Mouse (Mus musculus) embryonic facial prominence, embryonic 15.5 days (tissue): Measurements from ENCODE around the gene Gm10663. TPM values are rescaled to one million over a fixed set of nuclear protein-coding genes. Genes with fewer than 3 reads are reported as not detected.
A peak's percentile ranks its signal among the peaks of the same experiment; 100 is the strongest.

Source experiments
- ATAC-seq: fragments of 200-750 bp; cut with Nextera tagmentation; 2 replicates; pipeline ENCODE4 v1.8.0; 2017; ENCODE audit warnings: low read depth, moderate TSS enrichment; ENCODE audit not compliant: insufficient number of reproducible peaks, low FRiP score, low TSS enrichment
- H3K27ac ChIP-seq: fragments of 300-500 bp; sonication (generic); replicated peaks from 2 replicates; pipeline ENCODE4 v1.5.1; 2015; ENCODE audit warnings: mild to moderate bottlenecking, inconsistent platforms
- H3K27me3 ChIP-seq: fragments of 300-500 bp; sonication (generic); 2 replicates; pipeline ENCODE4 v1.6.1; 2015; ENCODE audit warnings: inconsistent platforms
- H3K36me3 ChIP-seq: fragments of 300-500 bp; sonication (generic); 2 replicates; pipeline ENCODE4 v1.6.1; 2015; ENCODE audit warnings: mild to moderate bottlenecking, inconsistent platforms
- H3K4me1 ChIP-seq: fragments of 300-500 bp; sonication (generic); 2 replicates; pipeline ENCODE4 v1.6.1; 2015; ENCODE audit warnings: inconsistent platforms
- H3K4me2 ChIP-seq: fragments of 300-500 bp; sonication (generic); replicated peaks from 2 replicates; pipeline ENCODE4 v1.6.1; 2015; ENCODE audit warnings: mild to moderate bottlenecking, inconsistent platforms
- H3K4me3 ChIP-seq: fragments of 300-500 bp; sonication (generic); replicated peaks from 2 replicates; pipeline ENCODE4 v1.5.1; 2015; ENCODE audit warnings: mild to moderate bottlenecking, inconsistent platforms
- H3K9ac ChIP-seq: fragments of 300-500 bp; sonication (generic); 2 replicates; pipeline ENCODE4 v1.6.1; 2015; ENCODE audit warnings: inconsistent platforms
- H3K9me3 ChIP-seq: fragments of 300-500 bp; sonication (generic); replicated peaks from 2 replicates; pipeline ENCODE4 v1.6.1; 2016; ENCODE audit warnings: inconsistent platforms
- WGBS: fragments of 180-500 bp; shearing (Covaris S2); methylation state at CpG from one replicate; pipeline ENCODE4 v1.1.7; 2015; 5-methylcytosine and 5-hydroxymethylcytosine counted together
- polyA plus RNA-seq: library from polyadenylated mRNA; unstranded; fragments of >200 nt; fragmentation: Nextera tagmentation; extraction: Ambion mirVana; gene quantifications from 2 replicates; pipeline ENCODE4 v1.2.1, GENCODE M21; 2015

Gm10663 gene
- not detected in 2 replicates for polyA plus RNA-seq

GRCm38 (mm10) chr8:65074733-65075132 lies at the start of gene Gm10663:
Gm10663 (plus strand) TSS chr8:65075033.
- H3K9ac ChIP-seq: no peak within 1 kb of the TSS
- no peak within 1 kb of the TSS for H3K4me2 ChIP-seq
- H3K4me1 ChIP-seq: no peaks in the 10 kb centered on the region
- H3K9me3 ChIP-seq: no peaks in the 10 kb centered on the region
- no peaks in the 10 kb centered on the region for H3K36me3 ChIP-seq
- ATAC-seq: no peak
- 79% methylated on average over 2 of the region's 2 CpGs for WGBS
- no peak within 1 kb of the TSS for H3K27ac ChIP-seq
- no peak within 1 kb of the TSS for H3K4me3 ChIP-seq
- no peaks in the 10 kb centered on the region for H3K27me3 ChIP-seq

- Histone ChIP-seq H3K4me1 (no peaks in the 10 kb centered on the region), H3K9ac (no peak overlapping the region), H3K4me3 (no peak overlapping the region), H3K27ac (no peak overlapping the region), H3K9me3 (no peaks in the 10 kb centered on the region), H3K36me3 (no peaks in the 10 kb centered on the region), H3K4me2 (no peak overlapping the region), H3K27me3 (no peaks in the 10 kb centered on the region)
- WGBS: 67% methylated on average over 12 of the region's 12 CpGs
- ATAC-seq: no peak
Measured at GRCm38 (mm10) chr8:65028959-65029686, 45.7 kb upstream of the Gm10663 start.

- ATAC-seq: no peak
- H3K9me3 ChIP-seq: no peaks in the 10 kb centered on the region
- WGBS: 62% methylated on average over 4 of the region's 4 CpGs
Measured at GRCm38 (mm10) chr8:65029776-65030175, 45.1 kb upstream of the Gm10663 start.

GRCm38 (mm10) chr8:65030735-65031485 lies 43.9 kb upstream of the Gm10663 start:
- Histone ChIP-seq H3K4me2 (no peak overlapping the region), H3K9ac (no peak overlapping the region), H3K36me3 (no peaks in the 10 kb centered on the region), H3K27ac (no peak overlapping the region), H3K27me3 (no peaks in the 10 kb centered on the region), H3K9me3 (no peaks in the 10 kb centered on the region), H3K4me1 (peaks cover 3% of the 10 kb centered on the region; the same call in 1 of the 2 replicates), H3K4me3 (no peak overlapping the region)
- ATAC-seq: no peak
- 66% methylated on average over 4 of the region's 4 CpGs for WGBS

More at GRCm38 (mm10) chr8:65029776-65030175, 45.1 kb upstream of the Gm10663 start:
- no peaks in the 10 kb centered on the region for H3K4me1 ChIP-seq
- H3K4me2 ChIP-seq: no peak overlapping the region
- no peak overlapping the region for H3K27ac ChIP-seq
- no peak overlapping the region for H3K9ac ChIP-seq
- H3K36me3 ChIP-seq: no peaks in the 10 kb centered on the region
- H3K27me3 ChIP-seq: no peaks in the 10 kb centered on the region
- no peak overlapping the region for H3K4me3 ChIP-seq

GRCm38 (mm10) chr8:65032107-65032506 lies 42.7 kb upstream of the Gm10663 start:
- H3K4me3 ChIP-seq: no peak overlapping the region
- H3K4me2 ChIP-seq: no peak overlapping the region
- WGBS: 86% methylated on average over 1 of the region's 1 CpGs
- H3K27me3 ChIP-seq: no peaks in the 10 kb centered on the region
- H3K9me3 ChIP-seq: no peaks in the 10 kb centered on the region
- ATAC-seq: no peak
- H3K27ac ChIP-seq: no peak overlapping the region
- H3K36me3 ChIP-seq: no peaks in the 10 kb centered on the region
- no peak overlapping the region for H3K9ac ChIP-seq
- peaks cover 3% of the 10 kb centered on the region; the same call in 1 of the 2 replicates for H3K4me1 ChIP-seq

- no peaks in the 10 kb centered on the region for H3K36me3 ChIP-seq
- H3K4me3 ChIP-seq: no peak overlapping the region
- no peak overlapping the region for H3K9ac ChIP-seq
- H3K27me3 ChIP-seq: no peaks in the 10 kb centered on the region
- H3K4me1 ChIP-seq: peaks cover 3% of the 10 kb centered on the region; the same call in 1 of the 2 replicates
- H3K9me3 ChIP-seq: no peaks in the 10 kb centered on the region
- no peak overlapping the region for H3K4me2 ChIP-seq
- WGBS: 83% methylated on average over 13 of the region's 13 CpGs
- no peak overlapping the region for H3K27ac ChIP-seq
- no peak for ATAC-seq
Measured at GRCm38 (mm10) chr8:65033056-65033455, 41.8 kb upstream of the Gm10663 start.

GRCm38 (mm10) chr8:65034136-65034535 lies 40.7 kb upstream of the Gm10663 start:
- H3K27me3 ChIP-seq: no peaks in the 10 kb centered on the region
- no peaks in the 10 kb centered on the region for H3K36me3 ChIP-seq
- no peak for ATAC-seq
- H3K27ac ChIP-seq: no peak overlapping the region
- H3K9me3 ChIP-seq: no peaks in the 10 kb centered on the region
- no peak overlapping the region for H3K9ac ChIP-seq
- WGBS: 75% methylated on average over 2 of the region's 2 CpGs
- no peak overlapping the region for H3K4me3 ChIP-seq
- H3K4me1 ChIP-seq: peaks cover 3% of the 10 kb centered on the region; the same call in 1 of the 2 replicates
- no peak overlapping the region for H3K4me2 ChIP-seq

- H3K4me3 ChIP-seq: peak within 1 kb of the TSS; percentile 38
- H3K27me3 ChIP-seq: no peaks in the 10 kb centered on the region
- no peaks in the 10 kb centered on the region for H3K9me3 ChIP-seq
- H3K4me2 ChIP-seq: peak within 1 kb of the TSS; percentile 46
- H3K4me1 ChIP-seq: peaks cover 3% of the 10 kb centered on the region; the same call in 1 of the 2 replicates
- 0 out of 2 replicates have a peak, but pooled peaks have one; percentile 47 for ATAC-seq
- WGBS: under 1% methylated on average over 8 of the region's 8 CpGs
- H3K27ac ChIP-seq: 0 out of 2 replicates have a peak within 1 kb of the TSS, but pooled peaks have one; percentile 39
- no peaks in the 10 kb centered on the region for H3K36me3 ChIP-seq
- H3K9ac ChIP-seq: no peak within 1 kb of the TSS
Measured at GRCm38 (mm10) chr8:65037117-65037533, 37.7 kb upstream of the Gm10663 start, which contains the start of gene Apela. Apela (minus strand) TSS chr8:65037336.

- H3K27ac ChIP-seq: no peak overlapping the region
- H3K9ac ChIP-seq: no peak overlapping the region
- H3K4me2 ChIP-seq: no peak overlapping the region
- no peak for ATAC-seq
- H3K4me3 ChIP-seq: no peak overlapping the region
- H3K4me1 ChIP-seq: no peaks in the 10 kb centered on the region
- 49% methylated on average over 5 of the region's 5 CpGs for WGBS
- H3K27me3 ChIP-seq: no peaks in the 10 kb centered on the region
- H3K36me3 ChIP-seq: no peaks in the 10 kb centered on the region
- no peaks in the 10 kb centered on the region for H3K9me3 ChIP-seq
Measured at GRCm38 (mm10) chr8:65046565-65046964, 28.3 kb upstream of the Gm10663 start.

GRCm38 (mm10) chr8:65047193-65047592 lies 27.6 kb upstream of the Gm10663 start:
- Histone ChIP-seq H3K4me1 (no peaks in the 10 kb centered on the region), H3K27ac (no peak overlapping the region), H3K9me3 (no peaks in the 10 kb centered on the region), H3K4me3 (no peak overlapping the region), H3K27me3 (no peaks in the 10 kb centered on the region), H3K36me3 (no peaks in the 10 kb centered on the region), H3K4me2 (no peak overlapping the region), H3K9ac (no peak overlapping the region)
- no peak for ATAC-seq
- 86% methylated on average over 4 of the region's 4 CpGs for WGBS

GRCm38 (mm10) chr8:65047801-65048200 lies 27.0 kb upstream of the Gm10663 start:
- no peak overlapping the region for H3K27ac ChIP-seq
- no peaks in the 10 kb centered on the region for H3K27me3 ChIP-seq
- no peaks in the 10 kb centered on the region for H3K9me3 ChIP-seq
- no peaks in the 10 kb centered on the region for H3K4me1 ChIP-seq
- ATAC-seq: no peak
- H3K36me3 ChIP-seq: no peaks in the 10 kb centered on the region
- 79% methylated on average over 4 of the region's 4 CpGs for WGBS
- H3K4me2 ChIP-seq: no peak overlapping the region
- no peak overlapping the region for H3K4me3 ChIP-seq
- no peak overlapping the region for H3K9ac ChIP-seq
